Mouse (Mus musculus): ENCODE measurements around the gene Ggt5. TPM values are rescaled to one million over a fixed set of nuclear protein-coding genes. Genes with fewer than 3 reads are reported as not detected.

Ggt5 gene
- polyA plus RNA-seq, 1 experiment from 2014 or later: 2.4 TPM

DNA sequence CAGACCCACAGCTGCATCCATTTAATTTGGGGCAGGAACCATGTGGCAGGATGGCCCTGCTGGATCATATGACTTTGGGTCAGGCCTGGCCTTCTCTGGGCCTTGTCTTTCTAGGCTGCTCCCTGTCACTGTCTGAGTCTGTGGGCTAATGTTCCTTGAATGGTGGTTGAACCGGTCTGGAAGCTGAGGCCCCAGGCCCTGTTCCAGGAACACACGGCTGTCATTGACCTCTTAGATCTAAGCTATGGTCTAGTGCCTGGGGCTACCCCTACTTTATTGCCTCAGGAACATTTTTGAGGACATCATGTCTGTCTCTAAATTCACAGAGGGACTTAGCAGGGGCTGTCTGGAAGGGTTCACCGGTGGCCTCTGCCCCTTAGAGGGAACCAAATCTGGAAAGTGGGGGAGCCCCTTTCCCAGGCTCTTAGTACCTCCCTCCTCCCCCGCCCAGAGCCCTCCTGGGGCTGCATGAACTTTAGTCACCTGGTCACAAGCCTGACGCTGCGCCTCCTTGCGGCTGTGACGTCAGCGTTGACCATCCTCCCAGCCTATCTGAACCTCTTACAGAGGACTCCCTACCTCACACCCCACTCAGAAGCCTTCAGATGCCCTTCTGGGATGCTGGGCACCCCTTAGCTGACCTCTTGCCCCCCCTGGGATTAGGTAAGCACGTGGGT is 18.0 kb upstream of the Ggt5 start:
- 20% methylated on average over 10 of the region's 10 CpGs for WGBS
- Histone ChIP-seq H3K27ac (replicated peaks) (no peak overlapping the region), H3K9me3 (no peaks in the 10 kb centered on the region), H3K4me2 (no peak overlapping the region), H3K27me3 (0 out of 2 replicates have a peak, but pooled peaks cover 3% of the 10 kb centered on the region), H3K4me1 (replicated peaks) (no peaks in the 10 kb centered on the region; the same call in 1 of the 2 replicates), H3K4me3 (no peak overlapping the region), H3K9ac (no peak overlapping the region), H3K36me3 (no peaks in the 10 kb centered on the region)
- ATAC-seq (ENCODE audit: low read depth): no peak

DNA sequence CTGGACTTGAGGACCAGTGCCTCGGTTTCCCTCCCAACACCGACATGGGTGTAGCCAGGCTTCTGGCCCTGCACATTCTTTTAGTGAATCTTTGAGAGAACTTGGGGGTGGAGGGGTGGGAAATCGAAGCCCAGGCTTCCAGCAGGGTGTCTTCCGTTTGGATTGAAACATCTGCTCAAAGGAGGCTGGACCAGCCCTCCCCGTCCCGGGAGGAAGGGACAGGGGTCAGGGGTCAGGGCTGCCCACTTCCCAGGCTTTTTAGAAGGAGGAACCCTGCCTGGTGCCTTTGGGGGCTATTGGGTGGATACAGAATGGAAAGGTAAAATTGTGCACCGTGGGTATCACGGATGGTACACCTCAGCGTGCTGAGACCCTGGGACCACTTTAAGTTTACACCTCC is 17.2 kb upstream of the Ggt5 start:
- Histone ChIP-seq H3K36me3 (no peaks in the 10 kb centered on the region), H3K4me3 (no peak overlapping the region), H3K9me3 (no peaks in the 10 kb centered on the region), H3K27ac (replicated peaks) (no peak overlapping the region), H3K27me3 (0 out of 2 replicates have a peak, but pooled peaks cover 3% of the 10 kb centered on the region), H3K4me1 (replicated peaks) (no peaks in the 10 kb centered on the region; the same call in 1 of the 2 replicates), H3K9ac (no peak overlapping the region), H3K4me2 (no peak overlapping the region)
- 51% methylated on average over 9 of the region's 9 CpGs for WGBS
- ATAC-seq (ENCODE audit: low read depth): no peak

DNA sequence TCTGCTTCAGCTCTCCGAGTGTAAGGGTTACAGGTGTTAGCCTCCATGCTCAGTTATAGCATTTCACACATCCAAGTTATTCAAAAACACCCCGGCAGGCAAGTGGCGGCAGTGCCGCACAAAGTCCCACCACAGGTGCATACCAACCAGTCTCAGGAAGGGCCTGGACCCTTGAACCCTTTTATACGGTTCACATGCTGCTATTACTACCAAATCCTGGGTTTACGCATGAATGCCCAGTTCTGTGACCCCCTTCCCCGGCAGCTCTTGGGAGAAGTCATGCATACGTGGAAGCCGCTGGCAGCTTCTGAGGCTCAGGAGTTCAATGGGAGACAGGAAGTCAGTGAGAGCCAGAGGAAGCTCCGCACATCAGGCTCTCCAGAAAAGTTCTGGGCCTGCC is 16.0 kb upstream of the Ggt5 start:
- no peaks in the 10 kb centered on the region for H3K9me3 ChIP-seq
- H3K9ac ChIP-seq: no peak overlapping the region
- H3K27me3 ChIP-seq: 0 out of 2 replicates have a peak, but pooled peaks cover 3% of the 10 kb centered on the region
- WGBS: 57% methylated on average over 10 of the region's 10 CpGs
- H3K4me1 ChIP-seq (replicated peaks): no peaks in the 10 kb centered on the region; the same call in 1 of the 2 replicates
- H3K36me3 ChIP-seq: no peaks in the 10 kb centered on the region
- ATAC-seq (ENCODE audit: low read depth): no peak
- H3K4me2 ChIP-seq: no peak overlapping the region
- H3K4me3 ChIP-seq: no peak overlapping the region
- H3K27ac ChIP-seq (replicated peaks): no peak overlapping the region

DNA sequence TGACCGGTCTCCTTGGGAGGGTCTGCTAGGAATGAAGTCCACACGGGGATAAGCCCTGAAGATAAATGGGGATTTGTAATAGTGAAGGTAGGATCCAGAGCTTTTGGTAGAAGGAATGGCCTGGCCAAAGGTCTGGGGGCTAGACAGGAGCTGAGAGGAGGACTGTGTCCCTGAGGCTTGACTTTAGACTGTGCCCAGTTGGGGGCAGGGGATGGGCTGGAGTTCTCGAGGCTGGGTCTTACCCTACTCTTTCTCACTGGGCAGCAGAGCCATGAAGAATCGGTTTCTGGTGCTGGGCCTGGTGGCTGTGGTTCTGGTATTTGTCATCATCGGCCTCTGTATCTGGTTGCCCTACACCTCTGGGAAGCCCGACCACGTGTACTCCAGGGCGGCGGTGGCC is 15.2 kb upstream of the Ggt5 start:
- no peak for ATAC-seq (ENCODE audit: low read depth)
- H3K9ac ChIP-seq: no peak overlapping the region
- H3K4me3 ChIP-seq: no peak overlapping the region
- WGBS: 92% methylated on average over 9 of the region's 9 CpGs
- H3K9me3 ChIP-seq: no peaks in the 10 kb centered on the region
- H3K27me3 ChIP-seq: no peaks in the 10 kb centered on the region
- H3K4me2 ChIP-seq: no peak overlapping the region
- no peaks in the 10 kb centered on the region for H3K4me1 ChIP-seq (replicated peaks)
- no peaks in the 10 kb centered on the region for H3K36me3 ChIP-seq
- no peak overlapping the region for H3K27ac ChIP-seq (replicated peaks)

DNA sequence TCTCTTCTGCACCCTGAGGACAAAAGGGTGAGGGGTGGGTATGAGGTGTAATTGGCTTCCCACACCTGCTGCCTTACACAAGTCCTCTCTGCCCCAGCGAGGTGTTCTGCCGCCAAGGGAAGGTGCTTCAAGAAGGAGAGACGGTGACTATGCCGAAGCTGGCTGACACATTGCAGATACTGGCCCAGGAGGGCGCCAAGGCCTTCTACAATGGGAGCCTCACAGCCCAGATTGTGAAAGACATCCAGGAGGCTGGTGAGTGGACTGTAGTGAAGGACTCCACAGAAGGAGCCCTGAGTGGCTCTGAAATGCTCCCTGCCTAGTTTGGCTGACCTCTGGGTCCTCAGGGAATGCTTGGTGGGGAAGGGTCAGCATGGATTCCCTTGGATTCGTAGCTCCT is 10.0 kb upstream of the Ggt5 start:
- Histone ChIP-seq H3K36me3 (no peaks in the 10 kb centered on the region), H3K27ac (replicated peaks) (no peak overlapping the region), H3K27me3 (no peaks in the 10 kb centered on the region), H3K9ac (no peak overlapping the region), H3K9me3 (no peaks in the 10 kb centered on the region), H3K4me3 (no peak overlapping the region), H3K4me2 (no peak overlapping the region), H3K4me1 (replicated peaks) (no peaks in the 10 kb centered on the region)
- 87% methylated on average over 6 of the region's 6 CpGs for WGBS
- no peak for ATAC-seq (ENCODE audit: low read depth)

DNA sequence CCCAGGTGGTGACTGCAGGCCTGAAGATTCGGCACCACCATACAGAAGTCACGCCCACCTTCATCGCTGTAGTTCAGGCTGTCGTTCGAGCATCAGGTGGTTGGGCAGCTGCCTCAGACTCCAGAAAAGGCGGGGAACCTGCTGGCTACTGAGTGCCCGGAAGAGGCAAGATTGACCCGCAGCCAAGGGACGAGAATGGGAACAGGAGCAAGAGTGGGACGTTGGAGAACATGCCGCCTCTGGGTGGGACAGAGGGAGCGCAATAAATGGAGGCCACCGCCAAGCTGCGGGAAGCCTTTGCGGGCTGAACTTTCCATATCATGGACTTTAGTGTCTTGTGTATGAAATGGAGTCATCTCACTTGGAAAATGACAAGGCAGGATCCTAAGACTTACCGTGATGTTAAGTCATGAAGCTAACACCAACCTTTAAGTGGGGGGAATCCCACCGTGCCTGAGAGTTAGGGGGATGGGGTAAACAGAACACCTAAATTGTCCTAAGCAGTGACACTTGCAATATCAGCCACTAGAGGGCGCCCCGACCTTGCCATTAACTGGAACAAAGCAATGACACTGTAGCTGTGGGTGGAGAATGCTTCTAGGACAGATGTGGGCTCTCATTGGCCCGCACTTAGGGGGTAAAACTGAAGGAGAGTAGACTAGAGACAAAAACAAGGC is 3.1 kb upstream of the Ggt5 start:
- Histone ChIP-seq H3K4me3 (no peak overlapping the region), H3K9me3 (no peaks in the 10 kb centered on the region), H3K4me2 (peak overlapping the region; percentile 32), H3K27ac (replicated peaks) (no peak overlapping the region), H3K27me3 (peaks cover 6% of the 10 kb centered on the region; the same call in 1 of the 2 replicates), H3K9ac (0 out of 2 replicates have a peak overlapping the region, but pooled peaks have one; percentile 39), H3K36me3 (no peaks in the 10 kb centered on the region), H3K4me1 (replicated peaks) (peaks cover 15% of the 10 kb centered on the region)
- peak; percentile 88 for ATAC-seq (ENCODE audit: low read depth)
- 19% methylated on average over 20 of the region's 20 CpGs for WGBS

DNA sequence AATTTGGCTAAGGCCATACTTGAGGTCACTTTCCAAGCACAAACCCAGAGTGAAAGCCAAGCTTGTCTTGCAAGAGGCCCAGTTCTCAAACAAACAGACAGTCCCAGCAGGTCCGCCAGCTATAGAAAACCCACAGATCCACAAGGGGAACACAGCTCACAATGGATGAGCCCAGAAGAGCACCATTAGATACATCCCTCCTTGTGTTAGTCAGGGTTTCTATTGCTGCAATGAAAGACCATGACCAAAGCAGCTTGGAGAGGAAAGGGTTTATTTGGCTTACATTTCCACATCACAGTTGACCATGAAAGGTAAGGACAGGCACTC is 2.6 kb upstream of the Ggt5 start:
- WGBS: 87% methylated on average over 1 of the region's 1 CpGs
- no peaks in the 10 kb centered on the region for H3K36me3 ChIP-seq
- H3K27me3 ChIP-seq: peaks cover 6% of the 10 kb centered on the region; the same call in 1 of the 2 replicates
- H3K9ac ChIP-seq: peak overlapping the region; percentile 39; the same call in 1 of the 2 replicates
- peak; percentile 30; the same call in 1 of the 2 replicates for ATAC-seq (ENCODE audit: low read depth)
- peaks cover 18% of the 10 kb centered on the region for H3K4me1 ChIP-seq (replicated peaks)
- H3K4me3 ChIP-seq: no peak overlapping the region
- H3K4me2 ChIP-seq: no peak overlapping the region
- no peak overlapping the region for H3K27ac ChIP-seq (replicated peaks)
- no peaks in the 10 kb centered on the region for H3K9me3 ChIP-seq

DNA sequence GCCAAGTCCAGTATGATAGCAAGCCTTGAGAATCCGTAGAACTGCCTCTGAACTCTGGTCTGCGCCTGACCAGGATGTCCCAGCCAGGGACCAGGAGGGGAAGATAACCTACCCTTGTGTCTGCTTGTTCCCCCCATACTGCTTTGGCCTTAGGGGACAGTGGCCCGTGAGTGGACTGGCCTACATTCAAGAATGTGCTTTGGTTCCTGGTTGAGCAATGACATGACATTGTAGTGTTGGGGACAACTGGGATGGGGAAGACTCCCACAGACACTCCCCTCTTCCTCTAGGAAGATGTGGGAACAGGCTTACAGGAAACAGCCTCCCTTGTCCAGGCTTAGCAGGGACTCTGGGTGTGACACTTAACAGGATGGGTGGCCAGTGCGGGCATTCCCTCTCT is 1.4 kb upstream of the Ggt5 start:
- ATAC-seq (ENCODE audit: low read depth): no peak
- Histone ChIP-seq H3K9ac (no peak overlapping the region), H3K4me2 (no peak overlapping the region), H3K27ac (replicated peaks) (no peak overlapping the region), H3K4me1 (replicated peaks) (peaks cover 18% of the 10 kb centered on the region), H3K36me3 (no peaks in the 10 kb centered on the region), H3K4me3 (no peak overlapping the region), H3K9me3 (no peaks in the 10 kb centered on the region), H3K27me3 (peaks cover 6% of the 10 kb centered on the region; the same call in 1 of the 2 replicates)
- 93% methylated on average over 4 of the region's 4 CpGs for WGBS

DNA sequence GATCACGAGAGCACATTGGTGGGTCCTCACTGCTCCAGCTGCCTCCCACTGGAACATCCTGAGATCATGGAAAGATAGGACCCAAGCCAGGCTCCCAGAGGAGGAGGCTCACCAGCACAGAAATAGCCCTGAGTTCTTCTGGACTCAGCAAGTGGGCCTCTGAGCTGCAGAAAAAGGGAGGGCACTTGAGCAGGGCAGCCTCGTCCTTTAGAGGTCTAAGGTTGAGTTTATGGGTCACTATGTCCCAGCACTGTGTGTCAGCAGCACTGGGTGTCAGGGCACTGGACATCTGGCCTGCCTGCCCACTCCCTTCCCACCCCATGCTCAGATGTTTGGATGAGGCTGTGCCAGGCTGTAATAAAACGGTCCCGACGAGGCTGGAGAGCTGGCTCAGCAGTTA is 804 bp upstream of the Ggt5 start:
- H3K4me1 ChIP-seq (replicated peaks): peaks cover 18% of the 10 kb centered on the region
- 46% methylated on average over 5 of the region's 5 CpGs for WGBS
- H3K27ac ChIP-seq (replicated peaks): no peak overlapping the region
- ATAC-seq (ENCODE audit: low read depth): no peak
- no peaks in the 10 kb centered on the region for H3K36me3 ChIP-seq
- H3K4me3 ChIP-seq: no peak overlapping the region
- H3K27me3 ChIP-seq: peaks cover 6% of the 10 kb centered on the region; the same call in 1 of the 2 replicates
- H3K9me3 ChIP-seq: no peaks in the 10 kb centered on the region
- no peak overlapping the region for H3K4me2 ChIP-seq
- H3K9ac ChIP-seq: no peak overlapping the region

DNA sequence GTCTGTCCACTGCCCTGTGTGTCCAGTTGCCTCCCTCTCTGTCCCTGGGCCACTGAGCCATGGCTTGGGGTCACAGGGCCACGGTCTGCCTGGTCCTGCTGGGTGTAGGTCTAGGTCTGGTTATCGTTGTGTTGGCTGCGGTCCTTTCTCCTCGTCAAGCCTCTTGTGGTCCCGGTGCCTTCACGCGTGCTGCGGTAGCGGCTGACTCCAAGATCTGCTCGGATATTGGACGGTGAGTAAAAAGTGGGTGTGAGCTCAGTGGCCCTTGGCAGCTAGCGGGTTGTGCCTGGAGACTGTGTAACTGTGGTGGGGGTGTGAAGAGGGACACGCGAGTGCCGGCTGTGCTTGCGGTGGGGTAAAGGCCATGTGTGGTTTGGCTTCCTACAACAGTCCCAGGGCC is 511 bp downstream of the Ggt5 start:
- H3K27me3 ChIP-seq: peaks cover 6% of the 10 kb centered on the region; the same call in 1 of the 2 replicates
- peak overlapping the region; percentile 2; the same call in 1 of the 2 replicates for H3K4me3 ChIP-seq
- peaks cover 18% of the 10 kb centered on the region for H3K4me1 ChIP-seq (replicated peaks)
- peak overlapping the region; percentile 28; the same call in 1 of the 2 replicates for H3K27ac ChIP-seq (replicated peaks)
- ATAC-seq (ENCODE audit: low read depth): no peak
- H3K4me2 ChIP-seq: 0 out of 2 replicates have a peak overlapping the region, but pooled peaks have one; percentile 18
- no peaks in the 10 kb centered on the region for H3K9me3 ChIP-seq
- WGBS: 89% methylated on average over 16 of the region's 16 CpGs
- H3K9ac ChIP-seq: 0 out of 2 replicates have a peak overlapping the region, but pooled peaks have one; percentile 34
- no peaks in the 10 kb centered on the region for H3K36me3 ChIP-seq

DNA sequence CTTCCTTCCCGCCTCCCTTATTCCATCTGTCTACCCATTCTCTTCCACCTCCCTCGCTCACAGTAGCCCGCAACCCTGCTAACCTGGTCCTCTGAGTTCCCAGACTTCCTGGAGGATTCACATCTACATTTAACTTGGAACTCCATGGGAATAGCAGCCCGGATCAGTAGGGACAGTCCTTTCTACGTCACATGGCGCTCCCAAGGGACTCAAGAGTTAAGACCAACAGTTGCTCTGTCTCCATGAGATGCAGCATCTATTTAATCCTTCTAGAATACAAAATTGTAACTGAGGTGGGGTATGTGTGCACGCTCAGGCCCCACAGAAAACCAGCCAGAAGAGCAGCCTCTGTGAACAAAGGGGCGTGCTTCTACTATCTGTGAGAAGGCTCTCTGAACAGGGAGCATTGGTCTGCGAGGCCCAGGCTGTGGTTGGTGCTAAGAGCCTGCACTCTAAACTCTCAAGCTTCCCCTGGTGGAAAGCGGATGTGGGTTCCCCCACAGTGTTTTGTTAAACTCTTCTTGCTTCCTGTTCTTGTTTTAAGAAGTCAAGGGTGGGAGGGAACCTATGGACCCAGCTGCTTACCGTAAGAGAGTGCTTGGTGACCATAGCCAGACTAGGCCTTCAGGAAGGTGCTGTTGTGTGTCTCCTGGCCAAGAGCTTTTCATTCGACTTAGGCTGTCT is 2.2 kb downstream of the Ggt5 start:
- Histone ChIP-seq H3K36me3 (no peaks in the 10 kb centered on the region), H3K4me2 (no peak overlapping the region), H3K9me3 (no peaks in the 10 kb centered on the region), H3K4me3 (no peak overlapping the region), H3K27ac (replicated peaks) (0 out of 2 replicates have a peak overlapping the region, but pooled peaks have one; percentile 1), H3K27me3 (no peaks in the 10 kb centered on the region), H3K4me1 (replicated peaks) (peaks cover 17% of the 10 kb centered on the region), H3K9ac (no peak overlapping the region)
- 79% methylated on average over 12 of the region's 12 CpGs for WGBS
- ATAC-seq (ENCODE audit: low read depth): no peak

DNA sequence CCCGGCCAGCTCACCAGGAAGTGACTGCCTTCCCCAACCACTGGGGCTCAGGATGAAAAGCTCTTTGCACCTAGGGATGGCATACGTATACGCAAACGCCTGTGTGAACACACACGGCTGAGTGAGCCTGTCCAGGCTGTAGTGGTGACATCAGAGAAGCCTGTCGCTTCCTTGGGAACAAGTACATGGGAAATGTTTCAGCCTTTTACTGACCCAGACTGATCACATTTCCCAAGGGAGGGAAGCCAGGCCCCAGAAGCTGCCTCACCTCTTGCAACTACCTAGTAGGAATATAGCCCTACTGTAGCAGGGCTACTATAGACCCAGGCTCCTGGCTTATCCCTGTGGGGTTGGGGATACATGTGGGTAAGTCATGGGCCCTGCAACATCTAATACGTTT is 3.4 kb downstream of the Ggt5 start:
- Histone ChIP-seq H3K27ac (replicated peaks) (no peak overlapping the region), H3K36me3 (no peaks in the 10 kb centered on the region), H3K4me1 (replicated peaks) (peaks cover 13% of the 10 kb centered on the region), H3K4me2 (no peak overlapping the region), H3K4me3 (no peak overlapping the region), H3K9ac (no peak overlapping the region), H3K9me3 (peaks cover 5% of the 10 kb centered on the region; the same call in 1 of the 2 replicates), H3K27me3 (no peaks in the 10 kb centered on the region)
- no peak for ATAC-seq (ENCODE audit: low read depth)
- WGBS: 86% methylated on average over 7 of the region's 7 CpGs
